Mouse (Mus musculus) thymus, adult 2 months (tissue): ENCODE data around the gene Itga2b.

Experiments
- CTCF ChIP-seq: fragments of 200-500 bp; IDR thresholded peaks from 2 replicates; pipeline ENCODE4 v1.5.1; 2012; ENCODE audit warnings: mild to moderate bottlenecking, control low read depth, low read length, moderate library complexity, borderline replicate concordance; ENCODE audit not compliant: control insufficient read depth, poor library complexity, insufficient read depth; ENCODE audit errors: extremely low read depth
- POLR2A ChIP-seq: fragments of 200-500 bp; IDR thresholded peaks from 2 replicates; pipeline ENCODE4 v1.6.1; 2012; ENCODE audit warnings: mild to moderate bottlenecking, low read length, control low read depth, moderate library complexity; ENCODE audit not compliant: control insufficient read depth, poor library complexity, insufficient read depth; ENCODE audit errors: extremely low read depth

GRCm38 (mm10) chr11:102437120-102438061, 32.5 kb downstream of the Itga2b start:
- TF ChIP-seq CTCF (no peak), POLR2A (no peak)
